Mouse (Mus musculus) induced T-regulatory cell, adult 2 months (primary cell): ENCODE results near the gene Pik3ip1.

ENCODE experiments used
- DNase-seq: peaks from one replicate; pipeline ENCODE4 v3.0.0-alpha.2; 2012; ENCODE audit warnings: low read depth

Pik3ip1 gene

DNA sequence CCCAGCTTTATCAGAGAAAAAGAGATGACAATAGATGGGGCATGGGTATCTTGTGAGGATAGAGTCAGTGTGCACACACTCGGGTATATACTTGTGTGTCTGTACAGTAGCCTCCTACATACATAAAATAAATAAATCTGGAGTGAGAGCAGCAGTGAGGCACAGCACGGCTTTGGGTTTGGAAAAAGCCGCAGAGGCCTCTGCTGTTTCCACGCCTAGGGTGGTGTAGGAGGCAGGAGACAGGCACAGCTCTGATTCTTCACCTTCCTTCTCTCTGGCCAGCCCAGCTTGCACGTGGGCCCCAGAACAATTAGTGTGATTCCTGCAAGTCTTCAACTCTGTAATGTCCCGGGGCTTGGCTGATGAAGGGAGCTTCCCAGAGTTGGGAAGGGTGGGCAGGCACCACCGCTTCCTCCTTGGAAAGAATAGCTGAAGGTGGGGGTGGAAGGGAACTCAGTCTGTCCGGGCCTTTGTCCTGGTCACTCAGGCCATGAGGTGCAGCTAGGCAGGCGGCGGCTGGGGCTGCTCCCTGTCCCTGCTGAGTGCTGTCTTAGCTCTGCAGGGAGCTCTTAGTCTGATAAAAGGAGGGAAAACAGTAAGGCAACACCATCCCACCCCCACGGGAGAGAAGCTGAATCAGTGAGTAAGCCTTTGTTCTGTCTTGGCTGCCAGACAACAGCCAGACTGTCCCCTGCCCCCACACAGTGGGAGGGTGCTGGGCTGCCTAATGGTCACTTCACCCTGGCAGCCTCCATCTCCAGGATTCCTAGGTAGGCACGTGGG, 7.2 kb downstream of the Pik3ip1 start:
- peak; percentile 21 for DNase-seq

DNA sequence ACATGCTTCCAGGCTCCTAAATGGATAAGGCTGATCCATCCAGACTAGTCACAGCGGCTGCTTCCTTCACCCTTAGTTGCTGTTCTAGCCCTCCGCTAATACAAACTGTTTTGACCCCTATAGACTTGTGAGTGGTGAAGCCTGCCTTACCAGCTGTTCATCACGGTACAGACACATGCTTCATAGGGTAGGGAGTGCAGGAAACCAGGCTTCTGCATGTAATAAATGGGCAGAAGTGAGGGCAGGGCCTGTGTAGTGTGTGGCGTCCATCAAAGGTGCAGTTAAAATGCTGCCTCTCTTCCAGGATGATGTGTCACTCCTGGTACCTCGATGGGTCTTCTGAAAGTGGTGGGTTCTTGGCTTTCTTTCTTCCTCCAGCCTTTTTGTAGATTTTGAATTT, 7.8 kb downstream of the Pik3ip1 start:
- peak; percentile 21 for DNase-seq

DNA sequence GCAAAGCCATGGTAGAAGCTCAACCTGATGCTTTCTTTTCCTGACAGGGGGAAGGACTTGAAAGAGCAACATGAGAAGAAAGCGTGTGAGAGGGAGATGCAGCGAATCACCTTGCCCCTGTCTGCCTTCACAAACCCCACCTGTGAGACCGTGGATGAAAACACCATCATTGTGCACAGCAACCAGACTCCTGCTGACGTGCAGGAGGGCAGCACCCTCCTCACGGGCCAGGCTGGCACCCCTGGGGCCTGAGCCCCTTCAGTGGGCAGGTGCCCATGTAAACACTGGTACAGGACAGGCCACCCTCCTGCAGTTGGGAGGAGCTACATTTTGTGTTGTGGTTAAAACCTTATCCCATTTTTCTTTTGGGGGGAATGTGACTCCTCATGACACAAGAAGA, 11.3 kb downstream of the Pik3ip1 start:
- no peak for DNase-seq

DNA sequence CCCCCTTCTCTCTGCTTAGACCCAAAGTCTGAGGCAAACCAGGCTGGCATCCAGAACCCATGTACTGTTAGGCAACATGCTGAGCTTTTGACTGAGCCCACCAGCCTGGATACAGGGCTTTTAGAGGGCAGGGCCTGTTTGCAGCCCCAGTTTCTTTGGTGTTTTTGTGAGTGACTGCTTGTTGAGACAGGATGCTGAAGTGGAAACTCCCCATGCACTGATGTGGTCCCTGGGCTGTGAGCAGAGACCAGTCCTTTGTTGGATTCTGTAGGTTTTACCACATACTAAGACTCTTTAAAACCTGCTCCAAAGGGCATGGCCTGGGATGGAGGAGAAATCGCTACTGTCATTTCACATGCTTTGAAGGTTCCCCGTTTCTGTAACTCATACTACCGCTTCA, 14.7 kb downstream of the Pik3ip1 start:
- DNase-seq: peak; percentile 28

DNA sequence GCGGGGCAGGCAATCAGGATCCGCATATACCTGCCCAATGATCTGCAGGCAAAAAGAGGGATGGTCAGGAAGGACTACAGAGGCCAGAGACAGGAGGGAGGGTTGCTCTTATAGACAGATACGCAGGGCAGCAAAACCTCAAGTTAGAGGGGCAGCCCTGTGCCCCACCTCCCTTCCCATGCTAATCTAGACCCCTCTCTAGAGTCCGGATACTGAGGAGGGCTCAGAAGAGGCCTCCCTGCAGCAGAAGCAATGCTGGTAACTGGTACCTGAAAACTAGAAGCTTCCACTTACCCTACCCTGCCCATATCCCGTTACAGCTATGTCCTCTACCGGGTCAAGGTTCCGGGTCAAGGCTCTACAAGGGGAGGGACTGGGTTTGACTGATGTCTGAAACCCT, 16.1 kb downstream of the Pik3ip1 start:
- DNase-seq: no peak

DNA sequence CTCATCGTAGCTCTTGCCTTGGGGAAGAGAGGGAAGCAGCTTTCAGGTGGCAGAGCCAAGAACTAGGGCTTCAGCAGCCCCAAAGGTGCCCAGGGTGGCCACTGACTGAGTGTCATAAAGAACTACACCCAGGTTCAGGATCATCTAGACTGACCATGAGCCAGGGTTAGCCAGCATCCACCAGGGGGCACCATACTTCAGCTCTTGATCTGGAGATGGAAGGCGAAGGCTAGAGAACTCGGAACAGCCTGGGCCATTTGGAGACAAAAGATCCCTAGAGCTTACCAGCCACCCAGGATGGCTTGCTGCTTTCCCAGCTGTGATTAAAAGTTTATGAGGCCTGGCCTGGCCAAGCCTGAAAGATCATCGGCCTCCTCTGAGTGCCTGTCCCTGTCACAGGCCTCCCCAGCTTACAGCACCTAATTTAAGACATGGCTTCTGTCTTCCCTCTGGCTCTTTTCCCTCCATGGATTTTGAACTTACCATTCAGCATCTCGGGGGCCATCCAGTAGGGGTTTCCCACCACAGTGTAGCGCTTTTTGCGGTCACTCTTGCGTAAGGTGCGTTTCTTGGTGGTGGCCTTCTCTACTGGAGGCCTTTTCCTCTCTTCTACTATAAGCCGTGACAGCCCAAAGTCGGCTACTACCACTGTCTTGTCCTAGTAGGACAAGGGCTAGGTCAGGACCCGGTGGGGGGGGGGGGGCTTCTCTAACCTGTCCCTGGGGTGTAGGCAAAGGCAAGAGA, 17.1 kb downstream of the Pik3ip1 start:
- DNase-seq: peak; percentile 89

DNA sequence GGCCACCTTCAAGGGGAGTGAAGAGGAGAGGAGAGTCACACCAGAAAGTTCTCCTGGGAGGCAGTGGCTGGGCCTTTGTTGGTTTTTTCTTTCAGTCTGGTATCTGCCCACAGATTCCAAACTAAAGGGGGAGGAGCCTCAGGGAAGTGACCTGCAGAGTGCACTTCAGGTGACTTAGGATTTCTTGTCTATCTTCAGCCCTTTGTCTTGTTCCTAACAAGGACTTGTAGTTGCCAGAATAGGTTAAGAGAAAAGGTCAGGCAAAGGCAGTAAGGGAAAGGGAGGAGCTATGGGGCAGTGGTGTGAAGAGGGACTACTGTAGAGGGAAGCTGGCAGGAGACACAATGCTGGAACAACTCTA, 17.6 kb downstream of the Pik3ip1 start:
- no peak for DNase-seq

DNA sequence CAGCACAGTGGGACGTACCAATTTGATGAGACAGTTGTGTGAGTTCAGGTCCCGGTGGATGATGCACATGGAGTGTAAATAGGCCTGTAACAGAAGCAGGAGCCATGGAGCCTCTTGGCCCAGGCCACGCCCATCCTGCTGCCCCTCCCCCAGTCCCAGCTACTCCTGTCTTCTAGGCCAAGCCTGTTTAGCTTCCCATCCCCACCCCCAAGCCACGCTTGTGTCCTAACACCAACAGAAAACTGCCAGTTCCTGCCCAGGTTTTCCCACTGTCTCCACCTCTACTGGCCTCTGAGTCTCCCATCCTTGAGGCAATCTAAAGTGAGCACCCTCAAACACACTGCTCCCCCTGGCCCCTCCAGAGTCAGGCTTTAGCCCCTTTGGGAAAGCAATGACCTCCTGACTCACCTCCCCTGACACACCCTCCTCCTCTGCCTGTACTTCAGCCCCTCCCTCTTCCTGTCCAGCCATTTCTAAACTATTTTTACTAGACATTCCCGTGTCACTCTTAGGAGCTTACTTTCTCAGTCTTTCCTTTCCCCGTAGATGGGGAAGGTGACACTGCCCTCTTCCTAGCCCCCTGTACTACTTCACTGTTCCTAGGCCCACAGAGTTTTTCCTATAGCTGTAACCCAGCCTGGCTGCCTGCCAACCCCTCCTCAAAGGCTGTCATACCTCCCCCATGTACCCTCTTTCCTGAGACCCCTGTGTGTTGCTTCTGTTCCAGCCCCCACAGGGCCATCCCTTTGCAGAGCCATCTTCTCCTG, 18.6 kb downstream of the Pik3ip1 start:
- peak; percentile 43 for DNase-seq

DNA sequence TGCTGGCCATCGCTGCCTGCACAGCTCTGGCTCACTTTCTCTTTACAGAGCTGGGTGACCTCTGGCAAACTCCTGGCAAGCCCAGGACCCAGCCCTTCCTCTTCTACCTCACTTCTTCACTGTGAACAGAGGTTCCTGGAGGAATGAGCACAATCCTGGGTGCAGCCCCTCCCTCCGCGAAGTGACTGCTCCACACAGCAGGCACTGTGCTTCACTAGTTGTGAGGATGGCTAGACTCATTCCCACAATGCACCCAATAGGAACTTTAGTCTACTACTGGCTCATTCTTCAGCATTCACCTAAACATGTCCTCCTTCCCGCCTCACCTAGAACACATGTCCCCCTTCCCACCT, 19.1 kb downstream of the Pik3ip1 start:
- no peak for DNase-seq

DNA sequence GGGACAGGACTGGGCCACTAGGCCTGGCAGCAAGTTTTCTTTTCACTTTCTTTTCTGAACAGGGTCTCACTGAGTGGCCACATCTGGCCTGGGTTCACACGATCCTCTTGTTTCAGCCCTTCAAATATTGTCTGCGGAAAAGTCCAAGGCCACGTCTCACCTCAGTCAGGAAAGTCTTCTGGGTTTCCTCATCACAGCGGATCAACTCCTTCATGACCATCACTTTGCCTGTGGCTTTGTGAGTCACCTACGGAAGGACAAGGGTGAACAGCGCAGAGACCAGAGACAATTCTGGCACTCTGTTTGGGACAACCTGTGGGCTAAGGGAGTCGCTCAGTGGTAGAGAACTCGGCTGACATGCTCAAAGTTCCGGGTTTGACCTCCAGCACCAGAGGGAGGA, 21.9 kb downstream of the Pik3ip1 start:
- DNase-seq: no peak

DNA sequence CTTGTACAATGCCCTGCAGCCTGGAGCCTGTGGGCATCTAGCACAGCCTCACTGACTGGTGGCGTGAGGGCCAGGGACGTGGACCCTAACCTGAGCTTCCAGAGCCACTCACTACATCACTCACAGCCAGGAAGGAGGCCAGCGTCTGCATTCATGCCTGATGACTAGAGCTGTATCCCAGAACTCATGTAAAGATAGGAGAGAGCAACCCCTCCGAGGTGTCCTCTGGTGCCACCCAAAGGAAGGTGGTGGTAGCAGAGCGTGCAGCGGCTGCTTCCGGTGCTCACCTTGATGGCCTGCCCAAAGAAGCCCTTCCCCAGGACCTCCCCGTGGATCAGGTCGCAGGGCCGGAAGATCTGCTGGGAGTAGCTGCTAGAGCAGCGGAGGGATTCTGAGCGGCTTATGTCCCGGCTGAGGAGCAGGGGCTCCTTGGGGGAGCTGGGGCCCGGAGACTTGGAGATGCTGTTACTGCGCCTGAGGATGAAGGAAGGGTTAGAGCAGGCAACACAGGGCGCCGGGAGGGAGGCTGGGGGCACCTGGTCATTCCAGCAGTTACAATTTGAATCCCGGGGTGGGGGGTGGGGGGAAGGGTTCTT, 22.9 kb downstream of the Pik3ip1 start:
- DNase-seq: peak; percentile 31

DNA sequence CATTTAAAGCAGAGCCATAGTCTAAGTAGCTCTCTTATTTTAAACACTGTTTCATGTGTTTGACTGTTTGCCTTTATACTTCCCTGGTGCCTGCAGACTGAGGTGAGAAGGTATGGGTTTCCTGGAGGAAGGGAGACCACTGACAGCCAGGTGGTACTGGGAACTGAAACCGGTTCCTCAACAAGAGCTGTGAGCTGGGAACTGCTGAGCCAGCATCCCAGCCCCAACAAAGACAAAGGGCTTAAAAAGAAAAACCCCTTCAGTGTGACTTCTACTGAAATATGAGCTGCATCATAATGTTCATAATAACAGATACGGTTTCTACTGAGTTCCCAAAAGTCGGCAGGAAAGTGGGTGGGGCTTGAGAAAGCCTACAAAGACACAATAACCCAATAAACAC, 32.7 kb downstream of the Pik3ip1 start:
- DNase-seq: no peak

DNA sequence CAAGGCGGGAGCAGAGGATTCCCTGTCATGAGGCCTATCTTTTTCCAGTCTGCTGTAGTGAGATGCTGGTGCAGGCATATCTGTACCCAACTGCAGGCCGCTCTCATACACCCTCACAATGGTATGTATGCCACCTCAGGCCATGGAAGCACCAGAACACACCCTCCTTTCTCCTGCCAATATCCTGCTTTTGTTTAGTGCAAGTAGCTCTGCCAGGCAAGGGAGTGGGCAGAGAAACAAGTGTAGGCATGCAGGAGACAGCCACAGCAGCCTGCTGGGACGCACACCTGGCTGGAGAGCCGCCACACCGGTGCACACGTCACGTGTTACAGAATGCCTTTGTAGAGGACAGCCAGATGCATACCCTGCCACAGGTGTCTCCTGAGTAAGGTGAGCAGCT, 36.2 kb downstream of the Pik3ip1 start:
- DNase-seq: no peak

DNA sequence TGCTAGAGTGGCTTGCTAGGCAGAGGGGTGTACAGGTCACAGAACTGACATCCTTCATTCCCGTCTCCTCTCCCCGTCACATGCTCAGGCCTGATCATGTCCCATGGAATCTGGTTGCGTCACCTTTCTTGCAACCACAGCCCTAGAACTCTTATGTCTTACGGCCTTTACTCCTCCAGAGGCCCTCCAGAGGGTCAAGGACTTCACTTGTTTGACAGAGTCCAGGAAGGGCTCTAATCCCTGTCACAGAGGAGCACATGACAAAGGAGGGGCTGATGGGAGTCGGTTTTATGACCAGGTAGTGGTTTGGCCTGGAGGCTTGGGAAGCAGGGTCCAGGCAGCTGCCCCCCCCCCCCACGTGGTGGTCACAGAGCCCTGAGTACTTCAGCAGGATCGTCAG, 38.8 kb downstream of the Pik3ip1 start:
- no peak for DNase-seq

DNA sequence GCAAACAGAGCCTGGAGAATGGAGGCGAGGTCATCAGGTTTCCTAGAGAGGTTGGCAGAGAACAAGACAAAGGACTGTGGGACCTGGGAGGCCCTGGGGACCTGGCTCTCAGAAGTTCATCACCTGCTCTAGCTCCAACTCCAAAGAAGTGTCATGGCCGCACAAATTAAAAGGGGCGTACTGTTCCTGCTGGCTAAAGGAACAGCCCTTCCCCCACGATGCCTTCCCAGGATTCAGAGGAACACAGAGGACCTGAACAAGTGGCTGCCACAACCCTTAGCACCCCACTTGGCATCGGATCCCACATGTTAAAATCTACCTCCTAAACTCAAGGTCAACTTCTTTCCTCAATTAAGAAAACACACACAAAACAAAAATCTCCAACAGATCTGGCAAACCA, 39.2 kb downstream of the Pik3ip1 start:
- DNase-seq: no peak

DNA sequence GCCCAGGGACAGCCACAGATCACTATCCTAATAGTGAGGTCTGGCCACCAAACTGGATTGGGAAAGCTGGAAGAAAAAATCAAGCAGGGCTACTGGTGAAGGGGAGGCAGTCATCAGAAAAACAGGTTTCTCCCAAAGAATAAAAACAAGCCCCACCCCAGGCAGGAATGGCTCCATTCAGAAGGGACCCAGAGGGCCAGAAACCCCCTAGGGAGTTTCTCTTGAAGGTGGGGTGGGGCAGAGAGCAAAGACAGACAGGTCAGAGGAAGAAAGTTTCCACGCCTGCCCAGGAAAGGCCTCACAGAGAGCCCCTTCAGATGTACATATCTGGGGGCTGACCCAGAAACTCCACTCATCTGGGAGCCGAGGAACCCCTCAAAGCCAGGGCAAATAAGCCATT, 40.0 kb downstream of the Pik3ip1 start:
- no peak for DNase-seq

DNA sequence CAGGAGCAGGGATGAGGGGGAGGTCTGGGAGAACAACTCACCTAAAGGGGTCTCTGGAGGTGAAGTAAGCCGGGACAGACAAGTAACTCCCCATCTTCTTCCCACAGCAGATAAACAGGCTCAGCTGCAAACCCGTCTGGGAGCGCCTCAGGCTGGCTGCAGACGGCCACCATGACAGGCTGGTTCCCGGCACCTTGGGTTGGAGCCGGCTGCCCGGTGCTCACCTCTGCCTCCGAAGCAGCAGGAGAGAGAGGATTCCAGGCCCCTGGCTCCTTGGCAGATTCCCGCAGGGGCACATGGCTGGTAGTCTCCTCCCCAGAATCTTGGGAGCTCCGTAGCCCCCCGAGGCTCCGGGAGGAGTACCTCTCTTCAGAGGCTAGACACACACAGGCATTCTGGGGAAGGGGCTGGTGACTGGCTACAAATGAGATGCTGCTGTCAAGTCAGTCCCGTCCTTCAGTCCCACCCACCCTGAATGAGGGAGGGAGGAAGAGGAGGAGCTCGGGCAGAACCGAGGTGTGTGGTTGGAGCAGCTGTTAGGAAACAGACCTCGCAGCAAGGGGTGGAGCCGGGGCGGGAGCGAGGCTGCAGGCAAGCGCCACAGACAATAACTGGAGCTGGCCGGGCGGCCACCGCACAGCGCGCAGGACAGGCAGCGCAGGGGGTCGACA, 40.9 kb downstream of the Pik3ip1 start:
- peak; percentile 63 for DNase-seq

DNA sequence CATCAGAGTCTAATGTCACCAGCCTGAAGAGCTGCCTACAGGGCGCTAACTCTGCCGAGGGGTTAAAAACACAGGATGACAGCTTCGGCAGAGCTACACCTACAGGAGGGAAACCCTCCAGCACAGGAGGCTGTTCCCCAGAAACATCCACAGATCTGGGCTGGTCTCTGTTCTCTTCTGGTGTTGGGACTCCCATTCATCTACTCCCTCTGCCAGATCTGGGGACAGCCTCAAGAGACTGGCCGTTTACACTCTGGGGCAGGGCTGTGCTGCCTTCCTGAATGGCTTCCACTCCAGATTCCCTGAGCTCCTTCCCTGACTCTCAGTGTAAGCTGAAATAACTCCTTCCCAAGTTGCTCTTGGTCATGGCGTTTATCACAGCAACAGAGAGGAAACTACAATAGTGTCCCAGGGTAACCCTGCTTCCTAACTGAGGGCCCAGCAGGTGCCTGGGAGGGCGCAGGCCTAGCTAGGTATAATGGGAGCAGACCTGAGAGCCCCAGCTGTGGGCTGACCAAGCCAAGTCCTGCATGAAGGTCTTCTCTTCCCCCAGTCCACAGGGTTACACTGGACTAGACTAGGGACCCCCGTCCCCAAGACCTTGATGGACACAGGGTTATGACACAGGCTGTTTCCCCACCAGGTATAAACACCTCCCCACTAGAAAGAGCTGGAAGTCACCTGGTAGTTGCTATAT, 41.5 kb downstream of the Pik3ip1 start:
- no peak for DNase-seq

DNA sequence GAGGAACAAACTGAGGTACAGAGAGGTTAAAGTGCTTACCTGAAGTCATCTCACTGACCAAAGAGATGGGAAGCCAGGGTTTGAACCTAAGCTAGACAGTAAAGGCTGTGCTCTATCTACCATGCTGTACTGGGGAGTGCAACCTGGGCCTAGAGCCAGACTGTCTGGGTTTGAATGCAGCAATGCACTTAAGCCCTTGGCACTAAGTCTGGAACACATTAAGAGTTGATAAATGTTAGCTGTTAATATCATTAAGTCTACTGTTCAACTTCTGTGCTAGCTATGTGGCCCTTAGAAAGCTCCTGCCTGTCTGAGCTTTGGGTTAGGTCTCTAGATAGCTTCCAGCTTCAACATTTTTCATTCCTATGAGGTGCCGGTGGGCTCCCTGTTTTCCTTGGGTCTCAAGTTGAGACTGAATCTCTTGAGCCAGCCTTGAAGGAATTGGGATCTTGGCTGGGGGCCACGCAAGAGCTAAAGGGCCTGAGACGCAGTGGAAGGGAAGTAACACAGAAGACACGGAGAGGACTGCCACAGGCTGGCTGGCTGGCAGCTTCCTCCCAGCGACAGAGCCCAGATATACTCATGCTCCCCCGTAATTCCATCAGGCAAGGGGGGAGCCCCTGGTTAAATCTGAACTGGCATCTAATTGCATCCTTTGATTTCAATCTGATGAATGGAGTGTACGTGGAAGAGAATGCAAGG, 43.5 kb downstream of the Pik3ip1 start:
- no peak for DNase-seq

DNA sequence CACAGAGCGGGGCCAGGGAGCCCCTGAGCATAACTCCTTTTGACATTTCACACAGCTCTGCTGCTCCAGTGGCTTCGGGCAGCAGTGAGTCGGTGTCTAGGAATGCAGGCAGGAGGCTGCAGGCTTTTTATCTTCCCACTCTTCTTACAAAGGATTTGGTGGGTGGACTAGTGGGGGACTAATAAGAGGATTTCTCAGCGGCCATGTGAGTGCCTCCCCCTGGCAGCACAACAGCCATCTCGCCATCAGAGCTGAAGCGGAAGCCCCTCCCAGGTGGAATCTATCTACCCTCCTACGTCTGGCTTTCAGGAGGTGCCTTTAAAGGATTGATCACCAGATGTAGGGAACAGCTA, 44.1 kb downstream of the Pik3ip1 start:
- DNase-seq: no peak

DNA sequence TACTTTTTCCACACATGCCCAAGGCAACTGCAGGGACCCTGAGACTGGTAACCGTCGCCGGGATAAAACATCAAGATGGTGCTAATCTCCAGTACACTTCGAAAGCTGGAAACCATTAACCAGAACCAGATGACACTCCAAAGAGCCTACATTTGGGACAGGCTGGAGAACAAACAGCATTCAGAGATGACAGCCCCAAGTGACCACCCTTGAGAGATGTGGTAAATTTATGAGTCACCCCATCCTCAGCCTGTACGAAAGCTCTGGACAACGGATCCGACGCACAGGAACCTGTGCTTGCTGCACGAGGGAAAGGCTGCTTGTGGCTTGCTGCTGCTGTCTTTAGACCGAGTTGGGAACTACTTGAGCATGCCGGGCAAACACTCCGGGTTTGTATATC, 44.5 kb downstream of the Pik3ip1 start:
- DNase-seq: no peak
